Mouse (Mus musculus) adrenal gland, postnatal 14 days (tissue): Measurements from ENCODE around the gene Aco1. TPM values are rescaled to one million over a fixed set of nuclear protein-coding genes. Genes with fewer than 3 reads are reported as not detected.
A peak's percentile ranks its signal among the peaks of the same experiment; 100 is the strongest.

Experiments used
- DNase-seq: peaks from one replicate; pipeline ENCODE4 v3.0.0; 2021; ENCODE audit warnings: mixed read lengths
- total RNA-seq: library from RNA; stranded (reverse); gene quantifications from 2 replicates; pipeline ENCODE4 v1.2.3, GENCODE M21; 2021

The Aco1 gene
- total RNA-seq, 1 experiment from 2014 or later: 132 TPM

GRCm38 (mm10) chr4:40212177-40212576 is 69.3 kb downstream of the Aco1 start:
- no peak for DNase-seq

- no peak for DNase-seq
These were observed 75.0 kb downstream of the Aco1 start for GRCm38 (mm10) chr4:40217910-40218309.

- DNase-seq: peak; percentile 49
These were observed 75.5 kb downstream of the Aco1 start for GRCm38 (mm10) chr4:40218382-40218781.

GRCm38 (mm10) chr4:40220437-40220836 is 77.6 kb downstream of the Aco1 start:
- no peak for DNase-seq

GRCm38 (mm10) chr4:40221004-40221760 is 78.3 kb downstream of the Aco1 start:
- no peak for DNase-seq

GRCm38 (mm10) chr4:40221876-40222585 is 79.2 kb downstream of the Aco1 start:
- DNase-seq: no peak

GRCm38 (mm10) chr4:40226095-40226494 is 83.2 kb downstream of the Aco1 start:
- no peak for DNase-seq

GRCm38 (mm10) chr4:40227131-40227530 is 84.2 kb downstream of the Aco1 start:
- no peak for DNase-seq

- DNase-seq: no peak
These were observed 85.0 kb downstream of the Aco1 start for GRCm38 (mm10) chr4:40227886-40228285.

- DNase-seq: no peak
These were observed 86.8 kb downstream of the Aco1 start for GRCm38 (mm10) chr4:40229723-40230122.

GRCm38 (mm10) chr4:40233062-40233664 is 90.3 kb downstream of the Aco1 start:
- no peak for DNase-seq

- no peak for DNase-seq
These were observed 91.4 kb downstream of the Aco1 start for GRCm38 (mm10) chr4:40234256-40234655.

- DNase-seq: no peak
These were observed 93.9 kb downstream of the Aco1 start for GRCm38 (mm10) chr4:40236829-40237228.

- peak; percentile 88 for DNase-seq
These were observed 95.9 kb downstream of the Aco1 start for GRCm38 (mm10) chr4:40238483-40239408.

- DNase-seq: peak; percentile 65
These were observed 96.8 kb downstream of the Aco1 start, which contains the start of gene Ddx58 for GRCm38 (mm10) chr4:40239409-40240271. TSS of gene Ddx58 (minus strand) at chr4:40239828.

- peak; percentile 14 for DNase-seq
These were observed 97.4 kb downstream of the Aco1 start for GRCm38 (mm10) chr4:40240272-40240744.

GRCm38 (mm10) chr4:40241928-40242327 is 99.0 kb downstream of the Aco1 start:
- DNase-seq: no peak

GRCm38 (mm10) chr4:40243006-40243405 is 100.1 kb downstream of the Aco1 start:
- DNase-seq: no peak

GRCm38 (mm10) chr4:40244035-40244434 is 101.2 kb downstream of the Aco1 start:
- DNase-seq: no peak
